Mouse (Mus musculus) lung, embryonic 16.5 days (tissue): ENCODE measurements around the gene Ctcfl. TPM values are rescaled to one million over a fixed set of nuclear protein-coding genes. Genes with fewer than 3 reads are reported as not detected.

Experiments used
- ATAC-seq: fragments of 200-750 bp; cut with Nextera tagmentation; 2 replicates; pipeline ENCODE4 v1.8.0; 2017; ENCODE audit warnings: low read depth, mild to moderate bottlenecking, moderate library complexity
- H3K27ac ChIP-seq: fragments of 300-500 bp; sonication (generic); 2 replicates; pipeline ENCODE4 v1.5.1; 2014; ENCODE audit warnings: mild to moderate bottlenecking, control low read depth, low read length
- H3K27me3 ChIP-seq: fragments of 300-500 bp; sonication (generic); 2 replicates; pipeline ENCODE4 v1.6.1; 2014; ENCODE audit warnings: low read depth, low read length, mixed read lengths; ENCODE audit not compliant: control insufficient read depth, insufficient read depth
- H3K36me3 ChIP-seq: fragments of 300-500 bp; sonication (generic); 2 replicates; pipeline ENCODE4 v1.6.1; 2014; ENCODE audit warnings: low read length; ENCODE audit not compliant: control insufficient read depth, insufficient read depth
- H3K4me1 ChIP-seq: fragments of 300-500 bp; sonication (generic); replicated peaks from 2 replicates; pipeline ENCODE4 v1.6.1; 2014; ENCODE audit warnings: low read length, mixed read lengths; ENCODE audit not compliant: control insufficient read depth, insufficient read depth
- H3K4me2 ChIP-seq: fragments of 300-500 bp; sonication (generic); 2 replicates; pipeline ENCODE4 v1.6.1; 2014; ENCODE audit warnings: low read depth, low read length, control low read depth
- H3K4me3 ChIP-seq: fragments of 300-500 bp; sonication (generic); 2 replicates; pipeline ENCODE4 v1.5.1; 2014; ENCODE audit warnings: mild to moderate bottlenecking, low read length, control low read depth
- H3K9ac ChIP-seq: fragments of 300-500 bp; sonication (generic); 2 replicates; pipeline ENCODE4 v1.6.1; 2014; ENCODE audit warnings: low read length, control low read depth
- H3K9me3 ChIP-seq: fragments of 300-500 bp; sonication (generic); 2 replicates; pipeline ENCODE4 v1.6.1; 2016; ENCODE audit warnings: low read length; ENCODE audit not compliant: control insufficient read depth
- WGBS: fragments of 180-500 bp; shearing (Covaris S2); extraction: QIAGEN DNeasy Blood & Tissue Kit; methylation state at CpG from one replicate; pipeline ENCODE4 v1.1.7; 2014; 5-methylcytosine and 5-hydroxymethylcytosine counted together
- polyA plus RNA-seq: library from polyadenylated mRNA; unstranded; fragments of >200 nt; fragmentation: Nextera tagmentation; extraction: Ambion mirVana; gene quantifications from 2 replicates; pipeline ENCODE4 v1.2.1, GENCODE M21; 2015

Ctcfl gene
- polyA plus RNA-seq, 1 experiment from 2014 or later: 0.16 TPM

- Histone ChIP-seq H3K27ac (no peak overlapping the region), H3K9ac (no peak overlapping the region)
- 29% methylated on average over 10 of the region's 10 CpGs for WGBS
These were observed 38.5 kb downstream of the Ctcfl start for GRCm38 (mm10) chr2:173080785-173081241.

DNA sequence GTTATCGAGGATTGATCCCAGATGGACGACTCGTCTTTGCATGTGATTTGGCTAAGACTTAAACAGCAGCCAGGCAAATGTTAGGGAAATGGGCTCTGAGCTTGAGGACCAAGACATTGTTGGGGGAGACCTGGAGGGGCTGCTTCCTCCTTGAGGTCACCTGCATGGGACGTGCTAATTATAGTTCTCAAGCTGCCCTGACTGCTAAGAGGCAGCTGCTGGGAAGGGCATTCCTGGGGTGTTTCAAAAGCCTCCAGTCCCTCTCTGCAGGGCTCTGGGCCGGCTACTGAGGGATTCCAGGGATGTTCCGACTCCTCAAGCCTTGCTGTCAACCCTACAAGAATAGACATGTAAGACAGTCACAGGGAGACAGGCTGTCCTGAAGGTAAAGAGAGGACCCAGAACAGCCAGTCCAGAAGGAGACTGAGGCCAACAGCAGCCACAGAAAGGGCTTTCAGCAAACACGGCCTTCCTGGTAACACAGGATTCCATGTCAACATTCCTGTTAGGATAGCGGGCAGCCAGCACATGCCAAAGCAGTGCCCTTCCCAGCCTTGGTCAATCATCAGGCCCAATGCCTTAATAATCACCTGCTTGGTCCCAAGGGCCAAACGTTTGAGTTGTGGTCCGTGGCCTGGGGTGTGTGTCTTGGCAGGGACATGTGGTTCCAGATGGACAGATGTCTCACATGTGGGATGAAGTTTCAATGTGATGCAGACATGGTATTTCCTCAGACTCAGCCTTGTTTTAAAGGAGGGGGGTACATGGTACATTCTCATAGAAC is 39.4 kb downstream of the Ctcfl start:
- Histone ChIP-seq H3K4me2 (no peak overlapping the region), H3K4me3 (no peak overlapping the region), H3K9ac (no peak overlapping the region), H3K27ac (no peak overlapping the region), H3K4me1 (peaks cover 2% of the 10 kb centered on the region; the same call in 1 of the 2 replicates), H3K9me3 (no peaks in the 10 kb centered on the region), H3K27me3 (no peaks in the 10 kb centered on the region), H3K36me3 (no peaks in the 10 kb centered on the region)
- no peak for ATAC-seq
- WGBS: 40% methylated on average over 10 of the region's 10 CpGs

More at GRCm38 (mm10) chr2:173080785-173081241, 38.5 kb downstream of the Ctcfl start:
- Histone ChIP-seq H3K27me3 (no peaks in the 10 kb centered on the region), H3K4me3 (no peak overlapping the region), H3K4me1 (peaks cover 2% of the 10 kb centered on the region; the same call in 1 of the 2 replicates), H3K36me3 (no peaks in the 10 kb centered on the region), H3K4me2 (no peak overlapping the region), H3K9me3 (no peaks in the 10 kb centered on the region)
- peak; percentile 59; the same call in 1 of the 2 replicates for ATAC-seq

GRCm38 (mm10) chr2:173076921-173077320 is 42.4 kb downstream of the Ctcfl start:
- Histone ChIP-seq H3K36me3 (no peaks in the 10 kb centered on the region), H3K9ac (no peak overlapping the region), H3K4me3 (no peak overlapping the region), H3K27ac (no peak overlapping the region), H3K9me3 (no peaks in the 10 kb centered on the region), H3K4me2 (no peak overlapping the region), H3K4me1 (no peaks in the 10 kb centered on the region; the same call in 1 of the 2 replicates), H3K27me3 (no peaks in the 10 kb centered on the region)
- ATAC-seq: no peak
- 52% methylated on average over 9 of the region's 9 CpGs for WGBS

DNA sequence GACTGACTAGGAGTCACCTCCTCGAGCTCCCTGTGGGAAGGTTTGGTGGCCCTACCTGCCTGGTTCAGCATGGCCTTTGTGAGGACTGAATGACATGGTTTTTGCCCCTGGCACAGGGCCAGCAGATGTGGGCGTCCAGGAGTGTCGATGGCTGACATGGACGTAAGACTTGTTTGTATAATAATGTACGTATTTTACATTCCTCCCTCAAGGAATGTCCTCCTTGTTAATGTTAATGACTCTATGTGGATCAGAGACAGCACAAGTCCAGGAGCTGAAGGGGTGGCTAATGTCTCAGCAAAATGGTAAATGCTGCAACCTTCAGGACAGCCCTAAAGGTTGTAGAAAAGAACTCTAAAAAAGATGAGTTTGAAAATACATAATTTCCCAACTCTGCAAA is 45.7 kb downstream of the Ctcfl start:
- WGBS: 21% methylated on average over 5 of the region's 5 CpGs
- Histone ChIP-seq H3K4me1 (no peaks in the 10 kb centered on the region), H3K4me2 (no peak overlapping the region), H3K36me3 (no peaks in the 10 kb centered on the region), H3K9me3 (no peaks in the 10 kb centered on the region), H3K4me3 (no peak overlapping the region), H3K9ac (no peak overlapping the region), H3K27me3 (no peaks in the 10 kb centered on the region), H3K27ac (no peak overlapping the region)
- no peak for ATAC-seq

DNA sequence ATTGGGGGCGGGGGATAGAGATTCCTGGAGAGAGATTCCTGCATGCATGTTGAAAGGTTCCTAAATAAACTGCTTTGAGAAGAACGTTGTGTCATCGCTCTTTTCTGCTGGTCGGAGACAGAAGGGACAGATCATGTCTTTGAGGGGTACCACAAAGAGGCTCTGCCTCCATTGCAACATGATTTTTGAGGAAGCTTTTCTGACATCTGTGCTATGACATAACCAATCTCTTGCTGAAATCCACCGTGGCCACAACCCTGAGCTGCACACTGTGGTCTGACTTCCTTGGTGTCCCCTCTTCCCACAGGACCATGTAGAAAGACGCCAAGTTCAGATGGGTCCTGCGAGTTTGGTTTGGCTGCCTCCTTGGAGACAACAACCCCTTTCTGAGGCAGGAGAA is 46.4 kb downstream of the Ctcfl start:
- Histone ChIP-seq H3K9ac (no peak overlapping the region), H3K4me1 (no peaks in the 10 kb centered on the region), H3K4me2 (no peak overlapping the region), H3K4me3 (no peak overlapping the region), H3K27me3 (no peaks in the 10 kb centered on the region), H3K9me3 (no peaks in the 10 kb centered on the region; the same call in none of the 2 replicates), H3K36me3 (no peaks in the 10 kb centered on the region), H3K27ac (no peak overlapping the region)
- ATAC-seq: no peak
- 87% methylated on average over 7 of the region's 7 CpGs for WGBS

GRCm38 (mm10) chr2:173064864-173065263 is 54.5 kb downstream of the Ctcfl start:
- peaks cover 8% of the 10 kb centered on the region; the same call in 1 of the 2 replicates for H3K4me1 ChIP-seq
- H3K27me3 ChIP-seq: no peaks in the 10 kb centered on the region
- no peaks in the 10 kb centered on the region for H3K36me3 ChIP-seq
- no peak overlapping the region for H3K27ac ChIP-seq
- H3K4me2 ChIP-seq: no peak overlapping the region
- H3K9me3 ChIP-seq: no peaks in the 10 kb centered on the region; the same call in none of the 2 replicates
- no peak overlapping the region for H3K9ac ChIP-seq
- no peak overlapping the region for H3K4me3 ChIP-seq
- WGBS: 95% methylated on average over 2 of the region's 2 CpGs
- ATAC-seq: no peak

DNA sequence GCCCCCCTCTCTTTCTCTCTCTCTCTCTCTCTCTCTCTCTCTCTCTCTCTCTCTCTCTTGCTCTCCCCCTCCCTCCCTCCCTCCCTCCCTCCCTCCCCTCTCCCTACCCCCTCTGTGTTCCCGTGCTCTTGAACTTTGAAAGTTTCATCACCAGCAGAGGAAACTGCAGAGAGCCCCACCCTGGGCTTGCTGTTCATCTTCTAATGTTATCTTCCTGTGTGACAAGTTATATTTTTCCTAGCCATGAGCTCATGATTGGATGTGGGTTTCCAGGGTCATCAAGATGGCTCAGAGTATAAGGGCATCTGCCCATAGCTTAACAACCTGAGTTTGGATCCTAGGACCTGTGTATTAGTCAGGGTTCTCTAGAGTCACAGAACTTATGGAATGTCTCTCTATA is 56.1 kb downstream of the Ctcfl start:
- WGBS: no CpG with 5 or more reads among the region's 1 CpGs
- H3K27ac ChIP-seq: no peak overlapping the region

DNA sequence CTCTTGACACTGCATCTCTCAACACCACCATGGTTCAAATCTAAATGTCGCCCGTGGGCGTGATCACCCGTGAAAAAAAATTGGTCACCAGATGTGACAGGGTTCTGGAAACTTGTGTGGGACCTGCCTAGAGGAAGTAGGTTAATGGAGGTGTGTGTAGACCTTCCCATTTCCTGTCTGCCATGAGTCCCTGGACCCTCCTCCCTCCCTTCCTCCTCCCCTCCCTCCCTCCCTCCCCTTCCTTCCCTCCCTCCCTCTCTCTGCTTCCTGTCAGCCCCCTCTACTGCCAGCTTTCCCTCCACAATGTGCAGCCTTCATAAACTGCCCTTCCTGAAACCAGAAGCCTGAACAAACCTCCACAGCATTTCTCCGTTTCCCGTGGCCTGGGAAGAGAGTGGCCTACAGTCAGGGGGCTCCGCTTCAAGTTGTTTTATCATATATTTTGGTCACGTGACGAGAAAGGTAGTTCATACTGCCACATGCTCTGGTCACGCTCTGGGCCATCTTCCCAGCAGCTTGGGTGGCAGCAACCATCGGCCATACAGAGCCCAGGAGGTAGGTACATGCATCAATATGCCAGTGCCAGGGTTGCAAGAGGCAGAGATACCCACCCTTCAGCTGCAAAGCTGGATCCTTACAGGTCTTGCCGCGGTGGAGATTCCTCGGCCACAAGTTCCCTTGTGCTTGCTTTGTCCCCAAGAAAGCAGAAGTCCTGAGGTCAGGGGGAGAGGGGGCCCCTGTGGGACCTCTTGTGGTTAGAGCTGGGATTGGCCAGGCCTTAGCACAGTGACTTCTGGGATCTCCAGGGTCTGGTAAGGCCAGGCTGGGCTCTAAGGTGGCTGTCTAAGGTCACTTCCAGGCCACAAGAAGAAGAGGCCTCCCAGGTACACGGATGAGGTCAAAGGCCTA is 57.6 kb downstream of the Ctcfl start:
- 63% methylated on average over 15 of the region's 15 CpGs for WGBS

More for the DNA sequence above, 56.1 kb downstream of the Ctcfl start:
- ATAC-seq: no peak
- Histone ChIP-seq H3K9me3 (no peaks in the 10 kb centered on the region; the same call in none of the 2 replicates), H3K4me1 (peaks cover 8% of the 10 kb centered on the region; the same call in 1 of the 2 replicates), H3K4me2 (no peak overlapping the region), H3K36me3 (no peaks in the 10 kb centered on the region), H3K4me3 (no peak overlapping the region), H3K9ac (no peak overlapping the region), H3K27me3 (no peaks in the 10 kb centered on the region)

DNA sequence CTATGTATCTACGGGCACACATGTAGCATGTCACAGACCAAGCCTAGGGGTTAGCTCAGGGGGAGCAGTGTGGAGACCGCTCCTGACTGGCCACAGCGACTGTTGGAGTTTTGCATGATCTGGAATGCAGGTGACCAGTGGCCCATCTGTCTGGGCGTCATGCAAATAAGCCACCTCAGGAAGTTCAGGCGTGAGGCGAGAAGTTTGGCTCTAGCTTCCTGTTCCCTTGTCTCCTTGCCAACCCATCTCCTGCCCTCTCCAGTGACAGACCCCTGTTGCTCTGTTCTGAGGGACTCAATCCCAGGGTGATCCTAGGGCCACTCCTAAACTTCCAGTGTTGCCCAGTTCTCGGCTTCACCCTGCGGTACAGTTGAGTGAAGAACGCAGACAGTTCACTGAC is 58.9 kb downstream of the Ctcfl start:
- 58% methylated on average over 9 of the region's 9 CpGs for WGBS

More for the DNA sequence above, 57.6 kb downstream of the Ctcfl start:
- Histone ChIP-seq H3K27me3 (no peaks in the 10 kb centered on the region), H3K4me1 (peaks cover 8% of the 10 kb centered on the region; the same call in 1 of the 2 replicates), H3K4me2 (no peak overlapping the region), H3K9me3 (no peaks in the 10 kb centered on the region), H3K4me3 (no peak overlapping the region), H3K9ac (no peak overlapping the region), H3K36me3 (no peaks in the 10 kb centered on the region), H3K27ac (no peak overlapping the region)
- ATAC-seq: peak; percentile 20; the same call in 1 of the 2 replicates

More for the DNA sequence above, 58.9 kb downstream of the Ctcfl start:
- Histone ChIP-seq H3K27ac (no peak overlapping the region), H3K4me1 (peaks cover 8% of the 10 kb centered on the region; the same call in 1 of the 2 replicates), H3K9ac (no peak overlapping the region), H3K27me3 (no peaks in the 10 kb centered on the region), H3K4me3 (no peak overlapping the region), H3K9me3 (no peaks in the 10 kb centered on the region), H3K4me2 (no peak overlapping the region), H3K36me3 (no peaks in the 10 kb centered on the region)
- no peak for ATAC-seq
